Mouse (Mus musculus): ENCODE data around the gene Pa2g4. TPM values are rescaled to one million over a fixed set of nuclear protein-coding genes. Genes with fewer than 3 reads are reported as not detected.
A peak's percentile ranks its signal among the peaks of the same experiment; 100 is the strongest.
"Not testable (repeated sequence)": the region's sequence is repeated elsewhere in the genome, so short reads cannot be mapped to it uniquely, and the experiment has no call there.

The Pa2g4 gene
- polyA plus RNA-seq, 1 experiment from 2014 or later: 238 TPM

GRCm38 (mm10) chr10:128579298-128579697, 13.5 kb upstream of the Pa2g4 start:
- no peak for DNase-seq (ENCODE audit: low spot score)

- no peak for DNase-seq (ENCODE audit: low spot score)
Measured at GRCm38 (mm10) chr10:128578330-128578729, 12.5 kb upstream of the Pa2g4 start.

GRCm38 (mm10) chr10:128575063-128575462, 9.3 kb upstream of the Pa2g4 start:
- no peak for DNase-seq (ENCODE audit: low spot score)

GRCm38 (mm10) chr10:128565206-128565787, 490 bp downstream of the Pa2g4 start:
- peak; percentile 49 for DNase-seq (ENCODE audit: low spot score)

- DNase-seq (ENCODE audit: low spot score): no peak
Measured at GRCm38 (mm10) chr10:128563544-128563943, 2.2 kb downstream of the Pa2g4 start.

- DNase-seq (ENCODE audit: low spot score): no peak
Measured at GRCm38 (mm10) chr10:128556963-128557362, 8.8 kb downstream of the Pa2g4 start.

GRCm38 (mm10) chr10:128556286-128556685, 9.5 kb downstream of the Pa2g4 start:
- peak; percentile 26 for DNase-seq (ENCODE audit: low spot score)

- DNase-seq (ENCODE audit: low spot score): not testable (repeated sequence)
Measured at GRCm38 (mm10) chr10:128555567-128555966, 10.2 kb downstream of the Pa2g4 start.

GRCm38 (mm10) chr10:128550144-128550823, 15.5 kb downstream of the Pa2g4 start:
- DNase-seq (ENCODE audit: low spot score): not testable (repeated sequence)

GRCm38 (mm10) chr10:128549682-128550057, 16.1 kb downstream of the Pa2g4 start:
- not testable (repeated sequence) for DNase-seq (ENCODE audit: low spot score)

- peak; percentile 97 for DNase-seq (ENCODE audit: low spot score)
Measured at GRCm38 (mm10) chr10:128548947-128549681, 16.7 kb downstream of the Pa2g4 start, which contains the start of gene Rpl41. Rpl41 (minus strand) TSS chr10:128549305.

- DNase-seq (ENCODE audit: low spot score): not testable (repeated sequence)
Measured at GRCm38 (mm10) chr10:128548051-128548791, 17.6 kb downstream of the Pa2g4 start.

- peak; percentile 99 for DNase-seq (ENCODE audit: low spot score)
Measured at GRCm38 (mm10) chr10:128547361-128548032, 18.3 kb downstream of the Pa2g4 start, which contains the start of gene Zc3h10. Zc3h10 (minus strand) TSS chr10:128547774.

GRCm38 (mm10) chr10:128546787-128547186, 19.0 kb downstream of the Pa2g4 start:
- DNase-seq (ENCODE audit: low spot score): peak; percentile 22

- peak; percentile 63 for DNase-seq (ENCODE audit: low spot score)
Measured at GRCm38 (mm10) chr10:128546361-128546760, 19.4 kb downstream of the Pa2g4 start.

GRCm38 (mm10) chr10:128545570-128545898, 20.3 kb downstream of the Pa2g4 start:
- DNase-seq (ENCODE audit: low spot score): no peak

- no peak for DNase-seq (ENCODE audit: low spot score)
Measured at GRCm38 (mm10) chr10:128544674-128545569, 20.9 kb downstream of the Pa2g4 start.

GRCm38 (mm10) chr10:128544151-128544657, 21.6 kb downstream of the Pa2g4 start:
- no peak for DNase-seq (ENCODE audit: low spot score)

- DNase-seq (ENCODE audit: low spot score): no peak
Measured at GRCm38 (mm10) chr10:128543100-128543499, 22.7 kb downstream of the Pa2g4 start.
